Mouse (Mus musculus): ENCODE results near the gene Gata2. TPM values are rescaled to one million over a fixed set of nuclear protein-coding genes. Genes with fewer than 3 reads are reported as not detected.

The Gata2 gene
- polyA plus RNA-seq, 1 experiment from 2014 or later, result 3.3 TPM

DNA sequence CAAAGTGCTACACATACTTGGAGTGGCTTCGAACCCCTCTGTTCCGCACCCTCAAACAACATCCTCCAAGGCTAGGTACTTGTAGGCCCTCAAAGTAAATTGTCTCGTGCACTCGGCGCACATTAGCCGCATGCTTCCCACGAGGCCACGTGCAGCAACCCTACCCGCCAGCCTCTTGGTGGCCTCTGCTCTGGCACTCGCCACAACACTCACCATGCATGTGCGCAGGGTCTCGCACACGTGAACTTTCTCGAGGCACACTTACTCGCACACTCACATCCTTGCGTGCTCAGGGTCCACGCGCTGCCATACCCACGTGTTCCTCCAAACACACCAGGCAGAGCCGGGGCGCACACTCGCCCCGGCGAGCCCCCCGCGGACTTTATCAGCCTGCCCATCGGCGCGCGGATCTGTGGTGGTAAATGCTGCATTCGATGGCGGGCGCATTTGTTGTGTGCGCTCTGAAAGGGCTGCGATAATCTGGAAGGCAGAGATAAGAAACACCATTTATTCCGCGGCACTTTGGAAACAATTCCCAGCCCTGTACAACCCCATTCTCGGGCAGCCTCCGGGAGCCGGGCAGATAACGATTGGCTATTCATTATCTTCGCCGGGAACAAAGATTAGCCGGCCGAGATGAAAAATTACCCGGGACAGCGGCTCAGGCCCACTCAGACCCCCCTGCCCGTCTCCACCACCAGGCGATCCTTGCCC lies 3.2 kb upstream of the Gata2 start:
- H3K4me3 ChIP-seq (ENCODE audit: low read depth, low read length), result peak overlapping the region; percentile 45; the same call in 1 of the 2 replicates
- no peak overlapping the region for H3K27ac ChIP-seq (ENCODE audit: low read length)

DNA sequence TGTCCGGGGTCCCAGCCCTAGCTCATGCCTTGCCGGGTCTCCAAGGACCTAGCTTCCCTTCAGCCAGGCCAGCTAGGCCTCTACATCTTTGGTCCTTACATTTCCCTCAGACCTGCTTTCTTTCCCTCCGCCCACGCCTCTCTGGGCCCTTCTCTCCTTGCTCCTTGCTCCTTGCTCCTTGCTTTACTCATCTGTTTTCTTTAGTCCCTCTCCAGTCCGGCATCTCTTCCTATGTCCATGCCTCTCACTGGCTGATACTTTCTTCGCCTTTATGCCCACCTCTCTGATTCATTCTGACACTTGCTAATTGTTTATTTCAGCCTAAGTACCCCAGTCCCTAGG lies 2.7 kb upstream of the Gata2 start:
- H3K27me3 ChIP-seq (ENCODE audit: control insufficient read depth, insufficient read depth, low read length), result peaks cover 68% of the 10 kb centered on the region
- H3K27ac ChIP-seq (ENCODE audit: low read length), result no peak overlapping the region
- no peak overlapping the region for H3K4me2 ChIP-seq (replicated peaks; ENCODE audit: low read depth, low read length)
- no peaks in the 10 kb centered on the region for H3K9me3 ChIP-seq (ENCODE audit: control insufficient read depth, low read depth, low read length)
- WGBS, result 29% methylated on average over 6 of the region's 6 CpGs
- no peak overlapping the region for H3K4me3 ChIP-seq (ENCODE audit: low read depth, low read length)
- H3K9ac ChIP-seq (replicated peaks; ENCODE audit: low read depth, low read length), result no peak overlapping the region
- no peak for ATAC-seq (ENCODE audit: insufficient number of reproducible peaks, insufficient read depth, low FRiP score, low read depth)
- peaks cover 14% of the 10 kb centered on the region; the same call in 1 of the 2 replicates for H3K4me1 ChIP-seq (ENCODE audit: control insufficient read depth, insufficient read depth, low read length)
- no peaks in the 10 kb centered on the region for H3K36me3 ChIP-seq (ENCODE audit: control insufficient read depth, insufficient read depth, low read length)

More for the DNA sequence above, 3.2 kb upstream of the Gata2 start:
- H3K4me1 ChIP-seq (ENCODE audit: control insufficient read depth, insufficient read depth, low read length), result peaks cover 14% of the 10 kb centered on the region; the same call in 1 of the 2 replicates
- no peaks in the 10 kb centered on the region for H3K9me3 ChIP-seq (ENCODE audit: control insufficient read depth, low read depth, low read length)
- no peaks in the 10 kb centered on the region for H3K36me3 ChIP-seq (ENCODE audit: control insufficient read depth, insufficient read depth, low read length)
- ATAC-seq (ENCODE audit: insufficient number of reproducible peaks, insufficient read depth, low FRiP score, low read depth), result no peak; the same call in 1 of the 2 replicates
- H3K9ac ChIP-seq (replicated peaks; ENCODE audit: low read depth, low read length), result no peak overlapping the region
- H3K27me3 ChIP-seq (ENCODE audit: control insufficient read depth, insufficient read depth, low read length), result peaks cover 63% of the 10 kb centered on the region
- WGBS, result 3% methylated on average over 49 of the region's 49 CpGs
- H3K4me2 ChIP-seq (replicated peaks; ENCODE audit: low read depth, low read length), result no peak overlapping the region

DNA sequence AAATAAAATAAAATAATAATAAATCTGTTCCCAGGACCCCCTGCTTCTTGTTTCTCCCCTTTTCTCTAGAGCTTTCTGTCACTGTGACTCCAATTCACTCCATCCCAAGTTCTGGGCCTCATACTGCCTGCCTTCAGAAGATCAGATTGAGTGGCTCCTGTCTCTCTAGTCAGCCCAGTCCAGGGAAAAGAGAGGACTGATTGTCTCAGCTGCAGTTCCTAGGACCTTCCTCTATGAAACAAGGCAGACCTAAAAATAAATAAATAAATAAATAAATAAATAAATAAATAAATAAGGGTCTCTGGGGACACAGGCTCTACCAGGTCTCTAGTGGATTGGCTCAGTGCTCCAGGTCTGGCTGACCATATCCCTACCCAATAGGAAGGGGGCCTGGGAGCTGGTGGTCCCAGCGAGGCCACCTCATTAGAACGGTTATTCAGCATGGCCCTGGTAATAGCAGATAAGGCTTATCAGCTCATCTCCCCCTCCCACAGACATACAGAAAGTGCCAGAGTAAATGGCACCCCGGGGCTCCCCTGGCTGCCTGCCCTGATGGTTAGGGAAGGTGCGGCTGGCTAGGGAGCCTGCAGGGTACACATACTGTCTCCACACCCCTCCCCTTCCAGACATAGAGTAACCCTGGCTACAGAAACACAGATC lies 2.1 kb upstream of the Gata2 start:
- Histone ChIP-seq H3K4me1 (ENCODE audit: control insufficient read depth, insufficient read depth, low read length) (peaks cover 14% of the 10 kb centered on the region; the same call in 1 of the 2 replicates), H3K9ac (replicated peaks; ENCODE audit: low read depth, low read length) (no peak overlapping the region), H3K27me3 (ENCODE audit: control insufficient read depth, insufficient read depth, low read length) (peaks cover 71% of the 10 kb centered on the region), H3K27ac (ENCODE audit: low read length) (no peak overlapping the region), H3K4me2 (replicated peaks; ENCODE audit: low read depth, low read length) (no peak overlapping the region), H3K4me3 (ENCODE audit: low read depth, low read length) (no peak overlapping the region), H3K9me3 (ENCODE audit: control insufficient read depth, low read depth, low read length) (no peaks in the 10 kb centered on the region), H3K36me3 (ENCODE audit: control insufficient read depth, insufficient read depth, low read length) (no peaks in the 10 kb centered on the region)
- 33% methylated on average over 4 of the region's 4 CpGs for WGBS
- no peak for ATAC-seq (ENCODE audit: insufficient number of reproducible peaks, insufficient read depth, low FRiP score, low read depth)

DNA sequence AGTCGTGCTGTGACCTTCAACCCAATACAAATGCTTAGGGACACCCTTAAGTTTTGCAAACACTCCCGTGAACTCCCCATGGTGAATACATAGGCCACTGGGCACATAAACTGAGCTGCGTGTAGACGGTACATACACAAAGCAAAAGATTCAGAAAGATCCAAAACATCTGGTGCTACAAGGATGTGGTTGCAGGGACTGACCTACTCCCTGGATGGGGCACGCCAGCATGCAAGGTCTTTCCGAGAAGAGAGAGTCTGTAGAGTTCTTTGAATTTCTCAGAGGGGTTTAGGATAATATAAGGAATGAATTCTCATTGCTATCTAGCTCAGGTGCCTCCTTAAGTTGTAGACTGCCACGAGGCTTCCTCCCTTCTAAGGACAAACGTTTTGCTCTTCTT lies 935 bp upstream of the Gata2 start:
- Histone ChIP-seq H3K27ac (ENCODE audit: low read length) (no peak overlapping the region), H3K9me3 (ENCODE audit: control insufficient read depth, low read depth, low read length) (no peaks in the 10 kb centered on the region), H3K27me3 (ENCODE audit: control insufficient read depth, insufficient read depth, low read length) (peaks cover 81% of the 10 kb centered on the region), H3K4me3 (ENCODE audit: low read depth, low read length) (no peak overlapping the region), H3K9ac (replicated peaks; ENCODE audit: low read depth, low read length) (no peak overlapping the region), H3K36me3 (ENCODE audit: control insufficient read depth, insufficient read depth, low read length) (no peaks in the 10 kb centered on the region), H3K4me2 (replicated peaks; ENCODE audit: low read depth, low read length) (no peak overlapping the region), H3K4me1 (ENCODE audit: control insufficient read depth, insufficient read depth, low read length) (peaks cover 24% of the 10 kb centered on the region; the same call in 1 of the 2 replicates)
- 17% methylated on average over 8 of the region's 8 CpGs for WGBS
- no peak for ATAC-seq (ENCODE audit: insufficient number of reproducible peaks, insufficient read depth, low FRiP score, low read depth)

DNA sequence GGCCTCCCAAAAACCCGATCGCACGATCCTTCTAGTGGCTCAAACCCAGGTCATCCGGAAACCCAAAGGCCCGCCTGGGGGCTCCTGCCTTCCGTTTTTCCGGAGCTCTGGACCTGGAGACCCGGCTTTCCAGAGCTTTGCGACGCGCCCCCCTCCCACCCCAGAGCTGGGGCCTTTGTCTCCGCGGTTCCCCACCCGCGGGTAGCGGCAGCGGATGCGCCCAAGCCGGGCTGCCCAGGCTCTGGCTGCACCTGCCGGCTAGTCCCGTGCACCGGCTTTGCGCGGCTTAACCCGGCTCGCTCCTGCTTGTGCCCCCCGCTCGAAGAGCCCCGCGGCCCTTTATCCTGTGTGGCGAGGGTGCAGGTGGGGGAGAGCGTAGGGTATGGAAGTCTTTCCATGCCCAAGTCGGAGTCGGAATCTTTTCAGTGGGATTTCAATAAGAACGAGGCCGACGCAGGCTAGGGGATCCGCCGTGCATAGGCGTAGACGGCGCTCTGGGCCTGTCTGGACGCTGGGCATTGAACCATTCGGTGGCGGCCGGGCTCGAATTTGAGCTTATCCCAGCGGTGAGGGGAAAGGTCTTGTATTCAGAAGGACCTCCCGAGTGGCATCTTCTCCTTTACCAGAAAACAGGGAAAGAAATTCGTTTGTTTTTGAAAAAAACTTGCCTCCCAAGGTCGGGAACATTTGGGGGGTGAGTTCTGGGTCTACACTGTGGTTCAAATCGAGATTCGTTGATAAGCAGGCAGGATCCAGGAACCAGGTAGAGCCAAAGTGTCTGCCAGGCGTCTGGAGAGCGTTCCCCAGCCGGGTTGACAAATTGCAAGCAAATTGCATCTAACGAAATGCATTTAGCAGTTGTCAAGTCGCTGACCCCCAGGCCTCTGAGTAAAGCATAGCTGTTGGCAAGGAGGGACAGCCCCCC lies 624 bp downstream of the Gata2 start:
- Histone ChIP-seq H3K4me1 (ENCODE audit: control insufficient read depth, insufficient read depth, low read length) (peaks cover 34% of the 10 kb centered on the region), H3K4me2 (replicated peaks; ENCODE audit: low read depth, low read length) (peak overlapping the region; percentile 58), H3K9ac (replicated peaks; ENCODE audit: low read depth, low read length) (no peak overlapping the region), H3K27ac (ENCODE audit: low read length) (no peak overlapping the region), H3K36me3 (ENCODE audit: control insufficient read depth, insufficient read depth, low read length) (no peaks in the 10 kb centered on the region), H3K27me3 (ENCODE audit: control insufficient read depth, insufficient read depth, low read length) (peaks cover 91% of the 10 kb centered on the region), H3K4me3 (ENCODE audit: low read depth, low read length) (peak overlapping the region; percentile 21), H3K9me3 (ENCODE audit: control insufficient read depth, low read depth, low read length) (no peaks in the 10 kb centered on the region)
- no peak for ATAC-seq (ENCODE audit: insufficient number of reproducible peaks, insufficient read depth, low FRiP score, low read depth)
- whole genome bisulfite sequencing, result 1% methylated on average over 58 of the region's 58 CpGs

DNA sequence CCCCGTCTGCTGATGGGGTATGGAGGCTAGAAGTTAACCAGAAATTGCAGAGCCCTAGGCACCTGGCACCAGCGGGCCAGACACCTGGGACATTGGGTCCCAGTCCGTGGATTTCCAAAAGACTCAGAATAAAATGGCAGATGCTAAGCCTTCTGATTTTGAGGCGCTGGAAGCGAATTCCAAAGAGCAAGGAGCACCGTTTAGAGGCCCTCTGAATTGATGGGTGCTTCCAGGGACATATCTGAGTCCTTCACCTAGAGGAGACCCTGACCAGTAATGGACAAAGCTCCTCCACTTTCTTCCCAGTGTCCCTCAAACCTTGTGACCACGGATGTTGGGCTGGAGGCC lies 1.3 kb downstream of the Gata2 start:
- H3K9me3 ChIP-seq (ENCODE audit: control insufficient read depth, low read depth, low read length), result no peaks in the 10 kb centered on the region
- H3K4me3 ChIP-seq (ENCODE audit: low read depth, low read length), result no peak overlapping the region
- no peak overlapping the region for H3K4me2 ChIP-seq (replicated peaks; ENCODE audit: low read depth, low read length)
- no peak for ATAC-seq (ENCODE audit: insufficient number of reproducible peaks, insufficient read depth, low FRiP score, low read depth)
- H3K36me3 ChIP-seq (ENCODE audit: control insufficient read depth, insufficient read depth, low read length), result no peaks in the 10 kb centered on the region
- H3K4me1 ChIP-seq (ENCODE audit: control insufficient read depth, insufficient read depth, low read length), result peaks cover 36% of the 10 kb centered on the region
- H3K9ac ChIP-seq (replicated peaks; ENCODE audit: low read depth, low read length), result no peak overlapping the region
- peaks cover 91% of the 10 kb centered on the region for H3K27me3 ChIP-seq (ENCODE audit: control insufficient read depth, insufficient read depth, low read length)
- 12% methylated on average over 7 of the region's 7 CpGs for WGBS
- H3K27ac ChIP-seq (ENCODE audit: low read length), result no peak overlapping the region

DNA sequence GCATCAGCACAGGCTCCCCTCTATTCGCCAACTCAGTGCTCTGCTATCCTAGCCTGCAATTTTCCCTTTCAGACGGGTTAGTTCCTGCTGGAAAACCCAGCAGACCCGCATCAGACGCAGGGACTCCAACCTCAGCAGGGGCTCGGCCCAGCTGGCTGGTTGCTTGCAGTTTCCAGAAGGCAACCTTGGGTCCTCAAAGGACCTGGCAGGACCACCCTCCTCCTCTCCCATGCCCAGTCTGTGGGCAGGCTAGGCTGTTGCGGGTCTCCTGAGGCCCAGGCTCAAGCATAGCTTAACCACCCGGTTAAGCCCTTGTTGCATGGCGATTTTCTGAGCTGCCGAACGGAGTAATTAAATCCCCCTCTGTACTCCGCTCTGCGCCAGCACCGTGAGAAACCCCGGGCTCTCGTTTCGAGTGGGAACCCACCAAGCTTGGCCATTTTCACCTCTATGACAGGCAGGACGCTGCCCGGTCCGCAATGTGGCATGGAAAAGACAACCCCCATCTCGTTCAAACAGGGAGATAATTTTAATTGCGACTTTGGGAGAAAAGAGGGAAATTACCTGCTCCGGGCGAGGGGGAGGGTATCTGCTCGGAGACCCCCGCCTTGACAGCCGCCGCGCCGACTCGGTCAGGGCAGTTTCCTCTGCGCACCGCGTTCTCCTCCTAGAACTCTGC lies 2.5 kb downstream of the Gata2 start:
- ATAC-seq (ENCODE audit: insufficient number of reproducible peaks, insufficient read depth, low FRiP score, low read depth), result no peak

More for the DNA sequence above, 2.5 kb downstream of the Gata2 start:
- Histone ChIP-seq H3K4me2 (replicated peaks; ENCODE audit: low read depth, low read length) (no peak overlapping the region), H3K4me3 (ENCODE audit: low read depth, low read length) (peak overlapping the region; percentile 39; the same call in 1 of the 2 replicates), H3K9me3 (ENCODE audit: control insufficient read depth, low read depth, low read length) (no peaks in the 10 kb centered on the region), H3K27me3 (ENCODE audit: control insufficient read depth, insufficient read depth, low read length) (peaks cover 91% of the 10 kb centered on the region), H3K36me3 (ENCODE audit: control insufficient read depth, insufficient read depth, low read length) (no peaks in the 10 kb centered on the region), H3K4me1 (ENCODE audit: control insufficient read depth, insufficient read depth, low read length) (peaks cover 31% of the 10 kb centered on the region), H3K27ac (ENCODE audit: low read length) (no peak overlapping the region), H3K9ac (replicated peaks; ENCODE audit: low read depth, low read length) (no peak overlapping the region)
- WGBS, result 5% methylated on average over 33 of the region's 33 CpGs

All from stomach, embryonic 14.5 days (tissue).